Mouse (Mus musculus): ENCODE measurements at regions not wholly inside any gene's neighbourhood (a gene's known extent, or its start where the extent isn't known, plus 50 kb on each side); places are given as distances from the start of the nearest gene placed in this dataset.

DNA sequence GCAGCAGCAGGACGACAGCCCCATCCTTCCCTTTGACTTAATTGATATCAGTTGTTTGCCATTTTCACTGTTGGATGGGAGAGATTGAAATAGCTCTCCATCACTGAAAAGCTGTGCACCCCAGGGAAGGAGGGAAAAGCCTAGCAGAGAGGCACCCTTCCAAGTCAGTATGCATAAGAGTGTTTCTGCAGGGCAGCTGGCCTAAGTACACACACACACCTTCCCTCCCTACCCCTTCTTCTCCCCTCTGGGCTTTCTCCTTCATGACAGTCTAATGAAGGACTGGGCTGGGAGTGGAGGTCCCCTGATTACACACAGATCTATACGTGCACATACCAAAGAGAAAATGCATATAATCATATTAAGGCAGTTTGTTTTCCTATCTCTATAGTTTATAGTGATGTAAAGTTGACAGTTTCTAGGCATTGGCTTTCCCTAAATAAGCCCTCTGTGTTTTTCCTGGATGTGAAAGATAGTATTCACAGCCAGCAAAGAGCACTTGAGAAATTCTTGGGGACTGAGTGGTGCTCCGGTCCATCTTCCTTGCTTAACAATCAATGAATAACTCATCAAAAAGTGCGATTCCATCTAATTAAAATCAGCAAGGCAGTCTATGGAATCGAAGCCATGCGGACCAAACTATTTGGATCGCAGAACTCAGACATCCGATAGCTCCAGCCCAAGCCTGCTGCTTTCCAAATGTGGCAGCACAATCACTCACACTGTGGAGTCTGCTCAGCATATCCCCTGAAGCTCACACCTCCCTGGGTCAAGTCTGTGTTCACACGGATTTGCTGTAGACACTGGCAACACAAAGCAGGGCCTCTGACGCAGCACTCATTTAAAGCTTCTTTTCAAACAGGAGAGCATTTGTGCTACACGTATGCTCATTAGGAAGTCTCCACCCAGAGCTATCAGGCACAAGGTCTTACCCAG, 224.9 kb upstream of the Sfrp2 start:
- Histone ChIP-seq H3K9me3 (ENCODE audit: low read length) (no peaks in the 10 kb centered on the region), H3K4me3 (ENCODE audit: low read depth, low read length) (no peak overlapping the region), H3K27me3 (replicated peaks; ENCODE audit: insufficient read depth, low read length) (no peaks in the 10 kb centered on the region), H3K36me3 (ENCODE audit: insufficient read depth, low read length) (no peaks in the 10 kb centered on the region), H3K4me1 (ENCODE audit: insufficient read depth, low read depth, low read length) (no peaks in the 10 kb centered on the region), H3K9ac (replicated peaks; ENCODE audit: low read depth) (no peak overlapping the region), H3K27ac (ENCODE audit: low read length) (no peak overlapping the region), H3K4me2 (replicated peaks; ENCODE audit: low read depth, low read length) (no peak overlapping the region)
- ATAC-seq = no peak
- DNase-seq (ENCODE audit: low spot score) = no peak
- TF ChIP-seq CTCF (IDR thresholded peaks at IDR 0.05) (no peak), EP300 (IDR thresholded peaks at IDR 0.05) (no peak)
- WGBS = 67% methylated on average over 11 of the region's 11 CpGs

DNA sequence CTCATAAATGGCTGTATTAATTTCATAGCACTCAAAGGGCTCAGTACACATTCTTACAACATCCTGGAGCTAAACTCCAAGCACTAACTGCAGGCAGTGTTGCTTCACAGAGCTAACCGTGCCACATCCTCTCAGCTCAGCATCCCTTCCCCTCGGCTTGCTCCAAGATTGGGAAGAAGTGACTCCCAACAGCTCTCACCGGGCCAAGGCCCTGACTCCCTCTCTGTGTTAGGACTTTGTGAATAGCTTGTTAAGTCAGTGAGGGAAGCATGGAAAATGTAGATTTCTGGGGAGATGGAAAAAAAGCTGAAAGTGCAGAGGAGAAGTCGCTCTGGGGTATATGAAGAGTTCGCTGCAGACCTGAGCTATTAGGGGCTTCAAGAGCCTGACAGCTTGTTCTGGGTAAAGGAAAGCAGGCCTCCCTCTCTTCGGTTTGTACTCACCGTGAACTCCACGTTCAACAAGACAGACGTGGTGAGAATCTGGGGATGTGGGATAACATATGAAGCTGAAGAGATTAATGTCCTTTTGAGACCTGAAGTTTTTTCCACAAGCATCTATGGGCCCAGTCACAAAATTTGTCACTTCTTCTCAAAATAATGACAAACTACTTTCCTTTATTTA, 213.5 kb upstream of the Sfrp2 start:
- ATAC-seq (no peak), DNase-seq (ENCODE audit: low spot score) (no peak)
- 73% methylated on average over 9 of the region's 9 CpGs for WGBS

DNA sequence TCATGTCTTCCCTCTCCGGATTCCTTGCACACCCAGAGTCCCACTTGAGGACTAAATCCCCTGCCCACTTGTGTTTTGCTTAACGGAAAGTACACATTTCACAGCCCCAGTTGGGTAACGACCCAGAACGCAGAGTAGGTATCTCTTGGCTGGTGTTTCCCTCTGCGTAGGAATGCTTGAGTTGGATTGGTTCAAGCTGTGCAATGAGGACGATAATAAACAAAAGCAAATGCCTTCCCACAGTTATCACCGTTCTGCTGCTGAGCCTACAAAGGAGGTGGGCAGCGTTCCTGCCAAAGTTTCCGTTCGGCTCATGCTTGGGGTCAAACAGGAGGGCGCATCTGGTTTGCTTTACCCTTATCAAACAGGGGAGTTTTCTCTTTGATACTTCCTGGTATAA, 212.3 kb upstream of the Sfrp2 start:
- WGBS = 41% methylated on average over 11 of the region's 11 CpGs
- TF ChIP-seq CTCF (IDR thresholded peaks at IDR 0.05) (no peak), EP300 (IDR thresholded peaks at IDR 0.05) (no peak)
- H3K4me3 ChIP-seq (ENCODE audit: low read depth, low read length) = no peak overlapping the region
- no peaks in the 10 kb centered on the region for H3K9me3 ChIP-seq (ENCODE audit: low read length)
- ATAC-seq (no peak), DNase-seq (ENCODE audit: low spot score) (no peak)
- H3K27me3 ChIP-seq (replicated peaks; ENCODE audit: insufficient read depth, low read length) = no peaks in the 10 kb centered on the region
- no peak overlapping the region for H3K27ac ChIP-seq (ENCODE audit: low read length)
- H3K36me3 ChIP-seq (ENCODE audit: insufficient read depth, low read length) = no peaks in the 10 kb centered on the region
- H3K9ac ChIP-seq (replicated peaks; ENCODE audit: low read depth) = no peak overlapping the region
- no peaks in the 10 kb centered on the region for H3K4me1 ChIP-seq (ENCODE audit: insufficient read depth, low read depth, low read length)
- H3K4me2 ChIP-seq (replicated peaks; ENCODE audit: low read depth, low read length) = no peak overlapping the region

More for the DNA sequence above, 213.5 kb upstream of the Sfrp2 start:
- H3K4me3 ChIP-seq (ENCODE audit: low read depth, low read length) = no peak overlapping the region
- H3K36me3 ChIP-seq (ENCODE audit: insufficient read depth, low read length) = no peaks in the 10 kb centered on the region
- no peak overlapping the region for H3K27ac ChIP-seq (ENCODE audit: low read length)
- no peaks in the 10 kb centered on the region for H3K27me3 ChIP-seq (replicated peaks; ENCODE audit: insufficient read depth, low read length)
- H3K9me3 ChIP-seq (ENCODE audit: low read length) = no peaks in the 10 kb centered on the region
- no peak overlapping the region for H3K9ac ChIP-seq (replicated peaks; ENCODE audit: low read depth)
- no peak for TF ChIP-seq CTCF (IDR thresholded peaks at IDR 0.05)
- no peaks in the 10 kb centered on the region for H3K4me1 ChIP-seq (ENCODE audit: insufficient read depth, low read depth, low read length)
- H3K4me2 ChIP-seq (replicated peaks; ENCODE audit: low read depth, low read length) = no peak overlapping the region

DNA sequence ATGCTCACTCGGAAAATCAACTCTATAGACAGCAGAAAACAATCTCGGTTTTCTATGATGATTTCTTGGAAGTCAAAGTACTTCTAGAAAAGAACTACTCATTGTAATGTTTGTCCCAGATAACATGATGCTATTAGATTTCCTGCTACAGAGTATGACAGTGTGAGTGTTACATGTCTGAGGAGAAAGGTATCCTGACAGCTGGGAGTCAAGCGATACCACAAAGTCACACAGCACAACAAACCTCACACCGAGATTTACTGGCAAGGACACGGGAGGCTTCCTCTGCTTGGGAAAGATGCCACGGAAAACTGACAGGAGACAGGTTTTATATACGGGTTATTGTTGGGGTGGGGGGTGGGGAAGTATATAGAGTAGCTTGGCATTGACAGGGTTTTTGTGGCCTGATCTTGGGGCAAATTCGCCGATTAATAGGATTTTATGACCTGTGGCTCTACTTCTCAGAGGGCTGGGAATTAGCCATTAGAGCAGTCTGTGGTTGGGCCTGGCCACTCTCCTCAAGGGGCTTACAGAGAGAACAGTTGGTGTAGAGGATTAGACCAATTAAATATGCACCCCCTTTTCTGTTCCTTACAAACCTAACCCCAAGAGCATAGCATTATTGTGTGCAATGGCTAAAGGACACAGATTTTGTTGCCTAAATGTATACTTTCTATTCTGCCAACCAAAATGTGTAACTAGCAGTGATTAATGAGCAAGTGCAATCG, 209.2 kb upstream of the Sfrp2 start:
- 71% methylated on average over 10 of the region's 10 CpGs for WGBS
- Histone ChIP-seq H3K4me2 (replicated peaks; ENCODE audit: low read depth, low read length) (no peak overlapping the region), H3K4me3 (ENCODE audit: low read depth, low read length) (no peak overlapping the region), H3K9me3 (ENCODE audit: low read length) (no peaks in the 10 kb centered on the region), H3K36me3 (ENCODE audit: insufficient read depth, low read length) (no peaks in the 10 kb centered on the region), H3K27me3 (replicated peaks; ENCODE audit: insufficient read depth, low read length) (no peaks in the 10 kb centered on the region), H3K4me1 (ENCODE audit: insufficient read depth, low read depth, low read length) (no peaks in the 10 kb centered on the region), H3K9ac (replicated peaks; ENCODE audit: low read depth) (no peak overlapping the region), H3K27ac (ENCODE audit: low read length) (no peak overlapping the region)
- ATAC-seq = no peak
- TF ChIP-seq CTCF (IDR thresholded peaks at IDR 0.05) (no peak), EP300 (IDR thresholded peaks at IDR 0.05) (no peak)
- DNase-seq (ENCODE audit: low spot score) = no peak

DNA sequence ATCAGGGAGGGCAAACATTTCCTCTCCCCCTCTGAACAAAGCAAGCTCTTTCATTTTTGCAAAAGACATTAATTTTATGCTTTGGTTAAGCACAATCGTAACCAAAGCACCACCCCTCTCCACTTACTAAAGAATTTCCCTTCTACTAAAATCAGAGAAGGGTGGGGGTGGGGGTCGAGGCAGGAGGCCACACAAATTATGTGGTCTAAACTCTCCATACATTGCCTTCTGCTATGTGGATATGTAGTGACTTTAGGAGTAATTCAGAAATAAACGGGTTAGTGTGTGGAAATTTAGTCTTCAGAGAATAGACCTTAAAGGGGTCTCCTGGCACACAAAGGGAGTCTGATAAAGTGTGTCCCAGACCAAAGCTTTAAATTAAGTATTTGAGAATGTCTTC, 204.1 kb upstream of the Sfrp2 start:
- DNase-seq (ENCODE audit: low spot score) (no peak), ATAC-seq (no peak)
- WGBS = 43% methylated on average over 3 of the region's 3 CpGs
- Histone ChIP-seq H3K9me3 (ENCODE audit: low read length) (no peaks in the 10 kb centered on the region), H3K4me3 (ENCODE audit: low read depth, low read length) (no peak overlapping the region), H3K9ac (replicated peaks; ENCODE audit: low read depth) (no peak overlapping the region), H3K27me3 (replicated peaks; ENCODE audit: insufficient read depth, low read length) (no peaks in the 10 kb centered on the region), H3K4me1 (ENCODE audit: insufficient read depth, low read depth, low read length) (no peaks in the 10 kb centered on the region), H3K27ac (ENCODE audit: low read length) (no peak overlapping the region), H3K4me2 (replicated peaks; ENCODE audit: low read depth, low read length) (no peak overlapping the region), H3K36me3 (ENCODE audit: insufficient read depth, low read length) (no peaks in the 10 kb centered on the region)
- TF ChIP-seq CTCF (IDR thresholded peaks at IDR 0.05) (no peak), EP300 (IDR thresholded peaks at IDR 0.05) (no peak)

DNA sequence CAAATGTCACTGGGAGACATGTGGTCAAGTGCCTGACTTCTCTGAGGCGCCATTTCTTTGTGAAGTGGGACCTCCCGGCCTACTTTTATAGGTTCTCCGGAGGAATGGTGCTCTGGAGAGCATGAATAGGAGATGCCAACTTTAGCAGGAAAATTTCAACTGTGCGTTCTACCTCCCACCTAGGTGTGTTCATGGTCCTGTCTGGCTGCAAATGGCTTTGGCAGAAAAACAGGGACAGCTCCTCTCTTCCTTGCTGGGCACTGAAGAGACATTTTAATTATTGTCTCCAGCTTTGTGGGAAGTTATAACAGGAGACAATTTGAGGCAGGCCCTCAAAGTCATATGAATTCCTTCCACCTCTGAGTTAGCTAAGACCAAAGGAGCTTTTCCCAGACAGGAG, 190.6 kb upstream of the Sfrp2 start:
- Histone ChIP-seq H3K36me3 (ENCODE audit: insufficient read depth, low read length) (no peaks in the 10 kb centered on the region), H3K27me3 (replicated peaks; ENCODE audit: insufficient read depth, low read length) (no peaks in the 10 kb centered on the region), H3K4me3 (ENCODE audit: low read depth, low read length) (no peak overlapping the region), H3K9me3 (ENCODE audit: low read length) (no peaks in the 10 kb centered on the region), H3K9ac (replicated peaks; ENCODE audit: low read depth) (no peak overlapping the region), H3K4me1 (ENCODE audit: insufficient read depth, low read depth, low read length) (no peaks in the 10 kb centered on the region), H3K4me2 (replicated peaks; ENCODE audit: low read depth, low read length) (no peak overlapping the region), H3K27ac (ENCODE audit: low read length) (no peak overlapping the region)
- DNase-seq (ENCODE audit: low spot score) (no peak), ATAC-seq (no peak)
- TF ChIP-seq CTCF (IDR thresholded peaks at IDR 0.05) = no peak
- TF ChIP-seq EP300 (IDR thresholded peaks at IDR 0.05) = no peak
- WGBS = 79% methylated on average over 4 of the region's 4 CpGs

Measured in lung, postnatal 0 days (tissue).